Mouse (Mus musculus) heart, embryonic 15.5 days (tissue): ENCODE results near the gene Myh7. TPM values are rescaled to one million over a fixed set of nuclear protein-coding genes. Genes with fewer than 3 reads are reported as not detected.

ENCODE experiments used
- ATAC-seq: fragments of 200-750 bp; cut with Nextera tagmentation; replicated peaks from 2 replicates; pipeline ENCODE4 v1.8.0; 2017; ENCODE audit warnings: low read depth, moderate TSS enrichment; ENCODE audit not compliant: insufficient number of reproducible peaks, insufficient read depth, low FRiP score
- H3K27ac ChIP-seq: fragments of 300-500 bp; sonication (generic); 2 replicates; pipeline ENCODE4 v1.5.1; 2015; ENCODE audit warnings: mild to moderate bottlenecking, inconsistent platforms
- H3K27me3 ChIP-seq: fragments of 300-500 bp; sonication (generic); 2 replicates; pipeline ENCODE4 v1.6.1; 2015; ENCODE audit warnings: inconsistent platforms
- H3K36me3 ChIP-seq: fragments of 300-500 bp; sonication (generic); 2 replicates; pipeline ENCODE4 v1.6.1; 2015; ENCODE audit warnings: mild to moderate bottlenecking, inconsistent platforms
- H3K4me1 ChIP-seq: fragments of 300-500 bp; sonication (generic); replicated peaks from 2 replicates; pipeline ENCODE4 v1.6.1; 2015; ENCODE audit warnings: inconsistent platforms
- H3K4me2 ChIP-seq: fragments of 300-500 bp; sonication (generic); 2 replicates; pipeline ENCODE4 v1.6.1; 2015; ENCODE audit warnings: inconsistent platforms, mild to moderate bottlenecking, moderate library complexity
- H3K4me3 ChIP-seq: fragments of 300-500 bp; sonication (generic); 2 replicates; pipeline ENCODE4 v1.5.1; 2015; ENCODE audit warnings: mild to moderate bottlenecking, inconsistent platforms
- H3K9ac ChIP-seq: fragments of 300-500 bp; sonication (generic); 2 replicates; pipeline ENCODE4 v1.6.1; 2015; ENCODE audit warnings: mild to moderate bottlenecking, inconsistent platforms
- H3K9me3 ChIP-seq: fragments of 300-500 bp; sonication (generic); replicated peaks from 2 replicates; pipeline ENCODE4 v1.6.1; 2016; ENCODE audit warnings: inconsistent platforms
- WGBS: fragments of 180-500 bp; shearing (Covaris S2); methylation state at CpG from one replicate; pipeline ENCODE4 v1.1.7; 2015; ENCODE audit warnings: mixed read lengths; 5-methylcytosine and 5-hydroxymethylcytosine counted together
- microRNA counts: library from miRNA; unstranded; fragments of <30 nt; microRNA quantifications from one replicate; lab custom pipeline; 2016
- microRNA-seq: library from miRNA; unstranded; fragments of <30 nt; microRNA quantifications from one replicate; pipeline ENCODE4, GENCODE M21; 2016
- polyA plus RNA-seq: library from polyadenylated mRNA; unstranded; fragments of >200 nt; fragmentation: Nextera tagmentation; extraction: Ambion mirVana; gene quantifications from 2 replicates; pipeline ENCODE4 v1.2.1, GENCODE M21; 2015

Myh7 gene
- polyA plus RNA-seq, 1 experiment from 2014 or later: 4,914 TPM

DNA sequence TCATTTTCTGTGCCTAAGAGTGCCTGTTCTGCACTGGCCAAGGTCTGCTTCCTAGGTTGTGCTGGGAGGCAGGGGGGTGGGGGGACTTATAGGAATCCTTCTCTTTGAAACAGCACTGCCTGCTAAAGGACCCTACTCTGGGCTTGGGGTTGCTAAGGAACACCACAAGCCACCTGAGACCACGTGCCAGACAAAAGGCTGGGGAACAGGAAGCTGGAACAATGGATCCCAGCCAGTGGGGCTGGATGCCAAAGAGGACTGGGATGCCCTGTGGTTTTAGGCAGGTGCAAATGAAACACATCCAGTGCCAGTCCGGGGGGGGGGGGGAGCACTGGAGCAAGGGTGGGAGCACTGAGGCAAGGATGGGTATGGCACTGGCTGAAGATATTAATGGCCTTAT is 64.0 kb downstream of the Myh7 start:
- 24% methylated on average over 2 of the region's 2 CpGs for WGBS
- no peak for ATAC-seq

DNA sequence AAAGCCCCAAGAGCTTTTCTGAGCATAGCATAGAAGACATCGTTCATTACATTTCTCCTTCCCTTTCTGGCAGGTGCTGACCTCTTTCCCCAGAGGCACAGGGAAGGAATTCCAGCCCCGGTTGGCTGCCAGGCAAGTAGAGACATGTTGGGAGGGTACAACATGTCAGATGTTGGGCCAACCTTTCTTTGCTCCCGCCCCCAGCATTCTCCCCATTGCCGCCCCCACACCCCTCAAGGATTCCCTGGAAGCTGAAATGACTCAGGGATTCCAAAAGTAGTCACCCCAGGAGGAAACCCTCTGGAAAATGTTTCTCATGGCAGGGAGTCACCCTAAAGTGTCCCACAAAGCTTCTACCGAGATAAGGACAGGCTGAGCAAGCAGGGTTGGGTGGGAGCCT is 64.6 kb downstream of the Myh7 start:
- H3K4me2 ChIP-seq: no peak overlapping the region
- H3K4me3 ChIP-seq: no peak overlapping the region
- peaks cover 15% of the 10 kb centered on the region for H3K27me3 ChIP-seq
- H3K9ac ChIP-seq: no peak overlapping the region
- H3K4me1 ChIP-seq: peaks cover 39% of the 10 kb centered on the region
- no peak for ATAC-seq
- no peaks in the 10 kb centered on the region for H3K9me3 ChIP-seq
- H3K36me3 ChIP-seq: no peaks in the 10 kb centered on the region
- no peak overlapping the region for H3K27ac ChIP-seq
- WGBS: 49% methylated on average over 5 of the region's 5 CpGs

More for the DNA sequence above, 64.0 kb downstream of the Myh7 start:
- no peaks in the 10 kb centered on the region for H3K9me3 ChIP-seq
- peaks cover 15% of the 10 kb centered on the region for H3K27me3 ChIP-seq
- no peak overlapping the region for H3K27ac ChIP-seq
- H3K4me1 ChIP-seq: peaks cover 33% of the 10 kb centered on the region
- no peak overlapping the region for H3K4me3 ChIP-seq
- H3K9ac ChIP-seq: no peak overlapping the region
- H3K36me3 ChIP-seq: no peaks in the 10 kb centered on the region
- no peak overlapping the region for H3K4me2 ChIP-seq

DNA sequence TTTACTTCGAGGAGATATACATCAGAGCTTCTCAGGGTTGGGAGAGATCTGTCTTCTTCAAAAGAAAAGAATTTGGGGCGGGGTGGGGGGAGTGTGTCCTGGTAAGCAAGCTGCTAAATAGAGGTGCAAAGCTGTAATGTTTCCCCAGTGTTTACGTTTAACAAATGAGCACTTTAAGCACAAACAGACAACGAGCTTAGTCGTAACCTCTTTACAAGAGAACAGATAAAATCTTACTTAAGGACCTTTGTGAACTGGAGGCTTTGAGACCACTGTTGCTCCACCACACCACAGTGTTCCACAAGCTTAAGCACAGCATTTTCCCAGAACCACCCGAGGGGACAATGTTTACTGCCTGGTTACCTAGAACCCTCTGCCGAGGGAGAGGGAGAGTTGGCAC is 67.1 kb downstream of the Myh7 start:
- Histone ChIP-seq H3K9ac (peak overlapping the region; percentile 72; the same call in 1 of the 2 replicates), H3K36me3 (no peaks in the 10 kb centered on the region), H3K4me3 (peak overlapping the region; percentile 59; the same call in 1 of the 2 replicates), H3K27me3 (peaks cover 15% of the 10 kb centered on the region), H3K27ac (peak overlapping the region; percentile 91), H3K4me1 (peaks cover 46% of the 10 kb centered on the region), H3K4me2 (peak overlapping the region; percentile 93), H3K9me3 (no peaks in the 10 kb centered on the region)
- 41% methylated on average over 7 of the region's 7 CpGs for WGBS
- ATAC-seq: no peak

DNA sequence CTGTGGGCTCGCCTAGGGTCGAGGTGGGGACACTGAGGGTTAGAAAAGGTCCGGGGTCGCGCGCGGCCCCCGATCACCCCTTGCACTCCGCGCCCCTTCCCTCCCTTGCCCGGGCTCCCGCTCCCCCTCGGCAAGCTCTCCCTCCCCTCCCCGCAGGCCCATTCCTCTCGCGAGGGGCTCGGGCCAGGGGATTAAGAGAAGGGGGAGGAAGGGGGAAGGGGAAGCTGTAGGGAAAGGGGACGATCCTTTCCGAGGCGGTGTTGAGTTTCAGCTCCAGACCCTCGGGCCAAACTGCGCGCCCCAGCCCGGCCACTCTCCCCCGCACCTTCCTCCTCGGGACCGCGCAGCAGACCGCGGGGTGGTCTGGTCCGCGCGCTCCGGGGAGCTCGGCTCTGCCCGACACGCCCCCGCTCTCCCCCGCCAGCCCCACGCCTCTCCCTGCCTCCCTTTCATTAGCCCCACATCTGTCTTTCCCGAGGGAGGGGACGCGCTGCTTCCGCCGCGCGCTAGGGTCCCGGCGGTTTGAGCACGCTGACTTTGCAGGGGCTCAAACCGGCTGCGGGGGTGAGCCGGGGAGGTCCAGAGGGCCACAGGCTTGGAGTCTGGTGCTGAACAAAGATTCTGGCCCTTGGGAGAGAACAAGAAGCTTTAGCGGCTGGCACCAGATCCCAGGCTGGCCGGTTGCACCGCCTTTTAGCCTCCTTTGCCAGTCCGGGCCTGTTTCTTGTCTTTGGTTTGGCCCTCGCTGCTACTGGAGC is 67.8 kb downstream of the Myh7 start:
- peak; percentile 67 for ATAC-seq
- H3K9me3 ChIP-seq: no peaks in the 10 kb centered on the region
- under 1% methylated on average over 52 of the region's 58 CpGs for WGBS
- H3K27ac ChIP-seq: peak overlapping the region; percentile 91
- peak overlapping the region; percentile 72 for H3K9ac ChIP-seq
- H3K36me3 ChIP-seq: no peaks in the 10 kb centered on the region
- peaks cover 46% of the 10 kb centered on the region for H3K4me1 ChIP-seq
- H3K27me3 ChIP-seq: peaks cover 15% of the 10 kb centered on the region
- H3K4me2 ChIP-seq: peak overlapping the region; percentile 93
- peak overlapping the region; percentile 59 for H3K4me3 ChIP-seq

DNA sequence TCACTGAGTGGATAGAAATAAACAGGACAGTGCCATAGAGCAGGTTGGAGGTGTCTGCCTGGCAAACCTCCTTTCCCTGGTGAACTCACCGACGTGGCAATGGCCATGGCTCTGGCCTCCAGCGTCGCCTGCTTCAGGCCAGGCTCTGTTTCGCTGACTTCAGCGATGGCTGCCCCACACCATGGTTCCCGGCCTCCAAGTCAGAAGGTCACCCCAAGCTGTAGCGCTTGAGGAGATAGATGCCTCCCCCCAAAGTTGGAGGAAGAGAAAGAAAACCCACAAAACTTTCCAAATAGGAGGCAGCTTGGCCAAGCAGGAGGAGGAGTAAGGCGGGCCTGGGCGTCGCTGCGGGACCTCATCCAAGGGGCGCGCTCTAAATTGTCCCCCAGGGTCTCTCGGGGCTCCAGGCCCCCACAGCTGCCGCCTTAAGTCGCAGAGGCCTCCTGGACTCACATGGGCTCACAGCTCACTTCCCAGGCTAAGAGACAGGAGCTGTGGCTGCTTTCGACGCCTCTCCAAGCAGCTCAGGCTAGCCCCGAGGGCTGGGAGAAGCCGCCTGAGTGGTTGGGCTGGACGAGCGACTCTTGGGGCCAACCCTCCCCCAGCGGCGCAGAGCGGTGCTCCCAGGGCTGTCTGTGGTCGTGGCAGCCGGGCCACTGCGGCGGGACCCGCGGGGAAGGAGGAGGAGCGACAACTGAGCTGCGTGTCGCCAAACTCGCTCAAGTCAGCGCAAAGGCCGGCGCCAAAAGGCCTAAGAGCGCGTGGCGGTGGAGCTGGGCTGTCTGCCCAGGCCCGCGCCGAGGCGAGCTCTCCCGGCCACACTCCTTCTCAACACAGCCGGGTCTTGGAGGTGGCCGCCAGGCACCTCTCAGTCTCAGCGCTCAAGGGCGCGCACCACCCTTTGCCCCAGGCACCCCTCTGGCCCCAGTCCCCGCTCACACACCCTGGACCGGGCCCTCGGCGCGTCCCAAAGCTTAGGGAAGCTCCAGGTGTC is 68.8 kb downstream of the Myh7 start, which contains the start of gene Efs:
Gene Efs (minus strand): TSS at position 778 of the 994 bp plus-strand sequence.
- Histone ChIP-seq H3K27ac (peak within 1 kb of the TSS; percentile 91), H3K4me3 (peak within 1 kb of the TSS; percentile 59), H3K27me3 (peaks cover 15% of the 10 kb centered on the region), H3K4me1 (peaks cover 46% of the 10 kb centered on the region), H3K9ac (peak within 1 kb of the TSS; percentile 72), H3K36me3 (peaks cover 5% of the 10 kb centered on the region), H3K9me3 (no peaks in the 10 kb centered on the region), H3K4me2 (peak within 1 kb of the TSS; percentile 93)
- WGBS: 3% methylated on average over 57 of the region's 57 CpGs
- ATAC-seq: peak; percentile 51

DNA sequence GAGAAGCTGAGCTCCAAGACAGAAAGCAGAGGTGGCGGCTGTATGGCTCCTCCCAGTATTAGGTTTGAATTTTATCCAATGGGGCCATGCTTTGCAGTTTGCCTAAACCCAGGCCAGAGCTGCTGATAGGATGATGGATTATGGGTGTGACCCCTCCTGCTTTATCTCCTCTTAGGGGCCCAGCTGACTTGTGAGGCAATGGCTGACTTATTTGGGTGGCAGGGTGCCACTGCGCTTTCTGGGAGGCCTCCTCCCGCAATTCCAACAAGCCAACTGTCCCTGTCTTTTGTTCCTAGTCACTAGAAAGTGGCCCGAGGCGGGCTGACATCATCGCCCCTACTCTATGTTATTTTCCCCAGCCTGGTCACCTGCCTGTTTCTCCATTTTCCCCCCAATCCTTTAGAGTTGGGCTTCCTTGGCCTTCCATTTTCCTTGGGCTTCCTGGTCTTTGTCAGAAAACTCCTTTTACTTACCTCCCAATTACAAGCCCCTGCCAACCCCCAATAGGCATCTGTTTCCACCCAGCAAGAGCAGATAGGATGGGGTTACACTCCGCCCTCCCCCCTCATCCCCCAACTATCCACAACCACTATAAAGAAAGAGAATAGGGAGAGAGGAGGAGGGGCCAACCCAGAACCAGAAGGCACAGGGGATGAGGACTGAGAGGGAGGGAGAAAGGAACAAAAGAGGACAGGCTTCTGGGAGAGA is 69.6 kb downstream of the Myh7 start:
- Histone ChIP-seq H3K9ac (peak overlapping the region; percentile 72), H3K4me3 (peak overlapping the region; percentile 59), H3K27ac (peak overlapping the region; percentile 91), H3K9me3 (no peaks in the 10 kb centered on the region), H3K4me1 (peaks cover 38% of the 10 kb centered on the region), H3K27me3 (peaks cover 15% of the 10 kb centered on the region), H3K4me2 (peak overlapping the region; percentile 93), H3K36me3 (peaks cover 14% of the 10 kb centered on the region)
- ATAC-seq: peak; percentile 65
- WGBS: 32% methylated on average over 7 of the region's 7 CpGs

MicroRNA genes within 50 kb of the gene (microRNA counts, 519-probe panel; counts per million panel counts)
- microRNA mmu-miR-208a (lab: Ali Mortazavi, UCI): 4,692 counts per million, percentile 98 among the panel's probes with 10 or more counts
- microRNA mmu-miR-208b (lab: Ali Mortazavi, UCI): 5,247 counts per million, percentile 100 among the panel's probes with 10 or more counts

Small RNA genes within 50 kb of the gene (microRNA-seq; reads per million reads assigned to microRNA genes)
- gene Mir208a: 7,109 reads per million, percentile 93 among the genes with 10 or more reads in this experiment
- gene Mir208b: 46,369 reads per million, percentile 99 among the genes with 10 or more reads in this experiment

Other genes starting within 250 kb of the Myh7 start
- gene Slc7a8, start 212.7 kb downstream of the Myh7 start, polyA plus RNA-seq: 2.8 and 4.4 TPM in 2 replicates
- not detected in 2 replicates for gene Rnf212b, start 180.5 kb downstream of the Myh7 start, polyA plus RNA-seq
- 5.4 and 7.1 TPM in 2 replicates for gene Homez, start 123.7 kb downstream of the Myh7 start, polyA plus RNA-seq
- gene Ppp1r3e, start 117.1 kb downstream of the Myh7 start, polyA plus RNA-seq: 1.2 and 1.5 TPM in 2 replicates
- gene Bcl2l2, start 111.2 kb downstream of the Myh7 start, polyA plus RNA-seq: 3.3 and 3.4 TPM in 2 replicates
- gene Gm20521, start 111.2 kb downstream of the Myh7 start, polyA plus RNA-seq: not detected in 2 replicates
- 56.5 and 73.4 TPM in 2 replicates for gene Pabpn1, start 102.1 kb downstream of the Myh7 start, polyA plus RNA-seq
- 30.2 and 40.9 TPM in 2 replicates for gene Slc22a17, start 81.5 kb downstream of the Myh7 start, polyA plus RNA-seq
- gene Efs, start 68.5 kb downstream of the Myh7 start, polyA plus RNA-seq: 10.6 and 18.8 TPM in 2 replicates
- not detected in 2 replicates for gene Il25, start 61.9 kb downstream of the Myh7 start, polyA plus RNA-seq
- gene Cmtm5, start 58.4 kb downstream of the Myh7 start, polyA plus RNA-seq: 0.74 and 2.4 TPM in 2 replicates
- 2,004 and 2,041 TPM in 2 replicates for gene Myh6, start 27.7 kb downstream of the Myh7 start, polyA plus RNA-seq
- gene Gm17428, start 17.7 kb downstream of the Myh7 start, polyA plus RNA-seq: not detected in 2 replicates
- 56.2 and 57.1 TPM in 2 replicates for gene Ngdn, start 20.8 kb upstream of the Myh7 start, polyA plus RNA-seq
- 2.6 and 3.6 TPM in 2 replicates for gene Zfhx2, start 97.7 kb upstream of the Myh7 start, polyA plus RNA-seq
- gene Thtpa, start 100.2 kb upstream of the Myh7 start, polyA plus RNA-seq: 13.2 and 15.6 TPM in 2 replicates
- 8.5 and 12.6 TPM in 2 replicates for gene Ap1g2, start 112.0 kb upstream of the Myh7 start, polyA plus RNA-seq
- gene Jph4, start 122.3 kb upstream of the Myh7 start, polyA plus RNA-seq: 0.24 and 0.55 TPM in 2 replicates
- 0.14 TPM in 1 of 2 replicates, not detected in the other for gene Dhrs2, start 227.4 kb upstream of the Myh7 start, polyA plus RNA-seq